Mouse (Mus musculus) brain, embryonic 14.5 days (tissue): Measurements from ENCODE around the gene Kansl3. TPM values are rescaled to one million over a fixed set of nuclear protein-coding genes. Genes with fewer than 3 reads are reported as not detected.
A peak's percentile ranks its signal among the peaks of the same experiment; 100 is the strongest.

Experiments
- DNase-seq: peaks from one replicate; pipeline ENCODE4 v3.0.0-alpha.2; 2011; ENCODE audit warnings: low read depth
- CTCF ChIP-seq: fragments of 200-500 bp; IDR thresholded peaks from 2 replicates; pipeline ENCODE4 v1.5.1; 2012; ENCODE audit warnings: inconsistent platforms, mild to moderate bottlenecking, moderate library complexity, borderline replicate concordance; ENCODE audit not compliant: insufficient read depth, insufficient read length; ENCODE audit errors: extremely low read depth
- POLR2A ChIP-seq: fragments of 200-500 bp; IDR thresholded peaks from 2 replicates; pipeline ENCODE4 v1.6.1; 2012; ENCODE audit warnings: mild to moderate bottlenecking, inconsistent platforms, borderline replicate concordance; ENCODE audit not compliant: poor library complexity, insufficient read depth, insufficient read length, severe bottlenecking; ENCODE audit errors: extremely low read depth
- polyA plus RNA-seq: library from polyadenylated mRNA; depleted of rRNA; stranded (reverse); fragments of >200 nt; gene quantifications from 2 replicates; pipeline ENCODE4 v1.2.3, GENCODE M21; 2012

Kansl3 gene
- polyA plus RNA-seq, 1 experiment = 65.6 TPM

GRCm38 (mm10) chr1:36342547-36342946 is 26.4 kb downstream of the Kansl3 start:
- no peak for DNase-seq
- TF ChIP-seq CTCF = no peak
- TF ChIP-seq POLR2A = no peak

GRCm38 (mm10) chr1:36332955-36333887 is 35.8 kb downstream of the Kansl3 start:
- TF ChIP-seq POLR2A (no peak), CTCF (no peak)
- DNase-seq = no peak

GRCm38 (mm10) chr1:36331743-36332142 is 37.2 kb downstream of the Kansl3 start:
- no peak for DNase-seq
- TF ChIP-seq POLR2A = no peak
- no peak for TF ChIP-seq CTCF

GRCm38 (mm10) chr1:36326815-36327214 is 42.2 kb downstream of the Kansl3 start:
- TF ChIP-seq POLR2A (no peak), CTCF (no peak)
- DNase-seq = no peak

GRCm38 (mm10) chr1:36325900-36326321 is 43.1 kb downstream of the Kansl3 start:
- TF ChIP-seq POLR2A (no peak), CTCF (no peak)
- DNase-seq = no peak

GRCm38 (mm10) chr1:36323746-36324448 is 45.1 kb downstream of the Kansl3 start:
- TF ChIP-seq POLR2A (no peak), CTCF (peak; percentile 59; the same call in 1 of the 2 replicates)

GRCm38 (mm10) chr1:36323076-36323475 is 45.9 kb downstream of the Kansl3 start:
- TF ChIP-seq POLR2A = no peak
- no peak for TF ChIP-seq CTCF
- no peak for DNase-seq

More at GRCm38 (mm10) chr1:36323746-36324448, 45.1 kb downstream of the Kansl3 start:
- peak; percentile 82 for DNase-seq

GRCm38 (mm10) chr1:36321829-36322573 is 47.0 kb downstream of the Kansl3 start:
- TF ChIP-seq POLR2A = no peak
- peak; percentile 24; the same call in 1 of the 2 replicates for TF ChIP-seq CTCF

GRCm38 (mm10) chr1:36321164-36321563 is 47.8 kb downstream of the Kansl3 start:
- TF ChIP-seq CTCF (no peak), POLR2A (no peak)
- DNase-seq = no peak

More at GRCm38 (mm10) chr1:36321829-36322573, 47.0 kb downstream of the Kansl3 start:
- no peak for DNase-seq

GRCm38 (mm10) chr1:36315776-36316100 is 53.2 kb downstream of the Kansl3 start:
- DNase-seq = no peak
- TF ChIP-seq CTCF (no peak), POLR2A (no peak)

GRCm38 (mm10) chr1:36314959-36315775 is 53.8 kb downstream of the Kansl3 start:
- TF ChIP-seq CTCF (no peak), POLR2A (no peak)
- DNase-seq = no peak
